ENCODE assay signal across 15 mouse cellular contexts in genomic region chr7:132994120-132994519, GRCm38 (mm10).
DNase-seq lines count a peak whose midpoint lies in the region; ATAC-seq and TF ChIP-seq lines count a peak whose summit lies in the region.
"Had no signal": no experiment of that assay in that cellular context is flagged by ENCODE, and none has a peak within 500 bp of the region (broad histone marks: within the 10 kb centered on the region; RNA-seq: fewer than 3 reads in every experiment).

No protein-coding gene starts in this region.

- no peak for TF ChIP-seq POLR2A in lung, adult 2 months (IDR thresholded peaks at IDR 0.05; ENCODE audit: borderline replicate concordance, extremely low read depth, low read depth, low read length)
- no peak for TF ChIP-seq POLR2A in ES-Bruce4 (IDR thresholded peaks at IDR 0.05; ENCODE audit: insufficient read depth, low read length)

- no peak overlapping the region for H3K9ac ChIP-seq in hindbrain, embryonic 13.5 days
- no peak overlapping the region for H3K9ac ChIP-seq in hindbrain, embryonic 16.5 days (ENCODE audit: low read depth, low read length)
- H3K9ac ChIP-seq in ES-Bruce4 (ENCODE audit: low read depth, poor library complexity, severe bottlenecking): no peak overlapping the region
- H3K9ac ChIP-seq: embryonic facial prominence, embryonic 12.5 days; limb, embryonic 15.5 days had no signal

- DNase-seq in lung, adult 2 months: no peak
- DNase-seq in lung, postnatal 25 days (ENCODE audit: low spot score): no peak
- peak; percentile 37 for DNase-seq in R1 (ENCODE audit: low read depth, low spot score)
- DNase-seq in ovary, postnatal 10 days (ENCODE audit: low spot score): no peak
- DNase-seq in spleen, adult 18-20 months: no peak
- DNase-seq: cerebellum, adult 18-20 months; gastrocnemius, postnatal 14 days; heart, postnatal 10 days; kidney, postnatal 4 days had no signal

- peaks cover 81% of the 10 kb centered on the region for H3K36me3 ChIP-seq in hindbrain, embryonic 13.5 days
- H3K36me3 ChIP-seq in hindbrain, embryonic 16.5 days (ENCODE audit: control insufficient read depth, insufficient read depth, low read length): peaks cover 40% of the 10 kb centered on the region
- H3K36me3 ChIP-seq in ES-Bruce4 (ENCODE audit: control insufficient read depth, insufficient read depth, low read length, poor library complexity, severe bottlenecking): peaks cover 96% of the 10 kb centered on the region

- no peaks in the 10 kb centered on the region for H3K9me3 ChIP-seq in hindbrain, embryonic 13.5 days
- no peaks in the 10 kb centered on the region for H3K9me3 ChIP-seq in hindbrain, embryonic 16.5 days (ENCODE audit: control insufficient read depth, low read length)
- no peaks in the 10 kb centered on the region for H3K9me3 ChIP-seq in ES-Bruce4 (replicated peaks; ENCODE audit: control insufficient read depth, insufficient read depth, low read length, poor library complexity, severe bottlenecking)
- H3K9me3 ChIP-seq: embryonic facial prominence, embryonic 12.5 days; limb, embryonic 15.5 days had no signal

- H3K4me3 ChIP-seq in hindbrain, embryonic 13.5 days: no peak overlapping the region
- H3K4me3 ChIP-seq in hindbrain, embryonic 16.5 days (ENCODE audit: low read length): no peak overlapping the region
- H3K4me3 ChIP-seq in lung, adult 2 months (replicated peaks; ENCODE audit: extremely low read depth, low read depth, low read length): no peak overlapping the region
- no peak overlapping the region for H3K4me3 ChIP-seq in ES-Bruce4 (ENCODE audit: low read depth, low read length)
- H3K4me3 ChIP-seq: embryonic facial prominence, embryonic 12.5 days; limb, embryonic 15.5 days had no signal

- H3K27me3 ChIP-seq in hindbrain, embryonic 13.5 days: no peaks in the 10 kb centered on the region
- no peaks in the 10 kb centered on the region for H3K27me3 ChIP-seq in hindbrain, embryonic 16.5 days (replicated peaks; ENCODE audit: control insufficient read depth, insufficient read depth, low read length)
- no peaks in the 10 kb centered on the region for H3K27me3 ChIP-seq in ES-Bruce4 (ENCODE audit: control insufficient read depth, insufficient read depth, low read length, poor library complexity, severe bottlenecking)
- H3K27me3 ChIP-seq: embryonic facial prominence, embryonic 12.5 days; limb, embryonic 15.5 days had no signal

- TF ChIP-seq EP300 in ES-Bruce4 (IDR thresholded peaks at IDR 0.05; ENCODE audit: insufficient read depth, low read depth, low read length): no peak

- H3K4me1 ChIP-seq in hindbrain, embryonic 13.5 days (replicated peaks): peaks cover 24% of the 10 kb centered on the region
- H3K4me1 ChIP-seq in hindbrain, embryonic 16.5 days (ENCODE audit: control insufficient read depth, insufficient read depth, low read depth, low read length): peaks cover 6% of the 10 kb centered on the region; the same call in 1 of the 2 replicates
- no peaks in the 10 kb centered on the region for H3K4me1 ChIP-seq in lung, adult 2 months (ENCODE audit: control insufficient read depth, insufficient read depth, low read length)
- no peaks in the 10 kb centered on the region for H3K4me1 ChIP-seq in ES-Bruce4 (ENCODE audit: control insufficient read depth, insufficient read depth, low read length)
- H3K4me1 ChIP-seq: embryonic facial prominence, embryonic 12.5 days; limb, embryonic 15.5 days had no signal

- ATAC-seq in hindbrain, embryonic 13.5 days (ENCODE audit: low FRiP score): no peak
- ATAC-seq in hindbrain, embryonic 16.5 days: no peak
- ATAC-seq: forebrain, embryonic 16.5 days had no signal

- no peak overlapping the region for H3K4me2 ChIP-seq in hindbrain, embryonic 13.5 days
- no peak overlapping the region for H3K4me2 ChIP-seq in hindbrain, embryonic 16.5 days (ENCODE audit: low read length)
- H3K4me2 ChIP-seq: embryonic facial prominence, embryonic 12.5 days; limb, embryonic 15.5 days had no signal

- peak overlapping the region; percentile 66; the same call in 1 of the 2 replicates for H3K27ac ChIP-seq in hindbrain, embryonic 13.5 days
- no peak overlapping the region for H3K27ac ChIP-seq in hindbrain, embryonic 16.5 days (ENCODE audit: low read depth, low read length)
- no peak overlapping the region for H3K27ac ChIP-seq in ES-Bruce4 (ENCODE audit: insufficient read depth, low read length)
- H3K27ac ChIP-seq: embryonic facial prominence, embryonic 12.5 days; limb, embryonic 15.5 days had no signal

- WGBS in hindbrain, embryonic 13.5 days: 90% methylated on average over 8 of the region's 8 CpGs
- WGBS in hindbrain, embryonic 16.5 days: 90% methylated on average over 8 of the region's 8 CpGs
- 82% methylated on average over 8 of the region's 8 CpGs for WGBS in lung, adult 2 months

- peak; percentile 26; the same call in 1 of the 2 replicates for TF ChIP-seq CTCF in lung, adult 2 months (IDR thresholded peaks at IDR 0.05; ENCODE audit: insufficient read depth, low read length)
- peak; percentile 28 for TF ChIP-seq CTCF in ES-Bruce4 (IDR thresholded peaks at IDR 0.05; ENCODE audit: low read depth, low read length)
